Mouse (Mus musculus) testis, adult 2 months (tissue): ENCODE data around the gene Homer2. TPM values are rescaled to one million over a fixed set of nuclear protein-coding genes. Genes with fewer than 3 reads are reported as not detected.

Source experiments
- H3K27ac ChIP-seq: fragments of 200-500 bp; 2 replicates; pipeline ENCODE4 v1.5.1; 2012; ENCODE audit warnings: low read depth, low read length; ENCODE audit not compliant: control insufficient read depth, insufficient read depth
- H3K27me3 ChIP-seq: fragments of 200-500 bp; 2 replicates; pipeline ENCODE4 v1.6.1; 2012; ENCODE audit warnings: mild to moderate bottlenecking, low read length, moderate library complexity; ENCODE audit not compliant: control insufficient read depth, insufficient read depth
- H3K36me3 ChIP-seq: fragments of 200-500 bp; 2 replicates; pipeline ENCODE4 v1.6.1; 2012; ENCODE audit warnings: mild to moderate bottlenecking, low read length; ENCODE audit not compliant: control insufficient read depth, insufficient read depth
- H3K4me1 ChIP-seq: fragments of 200-500 bp; 2 replicates; pipeline ENCODE4 v1.6.1; 2012; ENCODE audit warnings: low read length; ENCODE audit not compliant: control insufficient read depth, insufficient read depth
- H3K4me3 ChIP-seq: fragments of 200-500 bp; 2 replicates; pipeline ENCODE4 v1.5.1; 2012; ENCODE audit warnings: low read depth, mild to moderate bottlenecking, low read length, moderate library complexity, mixed read lengths; ENCODE audit not compliant: control insufficient read depth
- CTCF ChIP-seq: fragments of 200-500 bp; IDR thresholded peaks from 2 replicates; pipeline ENCODE4 v1.5.1; 2012; ENCODE audit warnings: low read depth, mild to moderate bottlenecking, inconsistent platforms, low read length, moderate library complexity; ENCODE audit not compliant: control insufficient read depth, insufficient read depth, insufficient replicate concordance
- POLR2A ChIP-seq: fragments of 200-500 bp; IDR thresholded peaks from 2 replicates; pipeline ENCODE4 v1.6.1; 2012; ENCODE audit warnings: low read depth, mild to moderate bottlenecking, inconsistent platforms, low read length, moderate library complexity; ENCODE audit not compliant: control insufficient read depth
- polyA plus RNA-seq: library from polyadenylated mRNA; depleted of rRNA; stranded (reverse); fragments of >200 nt; gene quantifications from 2 replicates; pipeline ENCODE4 v1.2.3, GENCODE M21; 2012

The Homer2 gene
- polyA plus RNA-seq, 1 experiment: 1.1 TPM

DNA sequence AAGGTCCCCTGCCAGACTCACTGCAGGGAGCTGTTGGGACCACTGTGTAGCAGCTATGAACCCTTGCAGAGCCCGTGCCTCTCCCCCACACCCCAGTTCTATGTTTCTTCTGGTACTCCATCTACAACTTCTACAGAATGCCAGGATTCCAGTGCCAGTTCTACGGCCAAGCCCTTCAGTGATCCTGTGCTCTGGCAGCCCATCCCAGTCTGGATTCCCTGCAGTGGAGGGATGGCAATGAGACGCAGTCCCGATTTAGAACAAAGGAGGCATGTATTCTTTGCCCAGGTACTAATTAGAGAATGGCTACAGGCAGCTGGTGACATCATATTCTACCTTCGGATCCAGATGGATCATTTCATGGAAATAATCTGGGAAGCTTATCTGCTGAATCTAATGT lies 13.9 kb upstream of the Homer2 start:
- no peak for TF ChIP-seq CTCF
- no peak for TF ChIP-seq POLR2A
- no peak overlapping the region for H3K27ac ChIP-seq
- H3K27me3 ChIP-seq: no peaks in the 10 kb centered on the region
- H3K36me3 ChIP-seq: no peaks in the 10 kb centered on the region
- H3K4me1 ChIP-seq: no peaks in the 10 kb centered on the region
- H3K4me3 ChIP-seq: no peak overlapping the region

DNA sequence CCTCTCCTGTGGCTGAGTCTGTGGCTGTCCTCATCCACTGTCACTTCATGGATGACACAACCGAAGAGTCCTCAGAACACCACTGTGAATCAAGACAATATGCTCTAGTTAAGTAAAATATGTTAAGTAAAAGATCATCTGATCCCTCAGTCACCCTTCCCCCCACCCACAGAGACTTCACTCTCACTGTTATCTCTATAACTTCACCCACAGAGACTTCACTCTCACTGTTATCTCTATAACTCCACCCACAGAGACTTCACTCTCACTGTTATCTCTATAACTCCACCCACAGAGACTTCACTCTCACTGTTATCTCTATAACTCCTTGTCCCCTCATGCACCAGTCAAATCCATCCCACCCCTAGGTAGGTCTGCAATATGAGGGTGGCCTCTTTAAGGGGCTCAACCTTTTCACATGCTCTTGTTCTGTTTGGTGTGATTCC lies 11.9 kb upstream of the Homer2 start:
- no peak overlapping the region for H3K4me3 ChIP-seq
- H3K27ac ChIP-seq: no peak overlapping the region
- no peaks in the 10 kb centered on the region for H3K27me3 ChIP-seq
- H3K4me1 ChIP-seq: no peaks in the 10 kb centered on the region
- no peak for TF ChIP-seq CTCF
- TF ChIP-seq POLR2A: no peak
- no peaks in the 10 kb centered on the region for H3K36me3 ChIP-seq

DNA sequence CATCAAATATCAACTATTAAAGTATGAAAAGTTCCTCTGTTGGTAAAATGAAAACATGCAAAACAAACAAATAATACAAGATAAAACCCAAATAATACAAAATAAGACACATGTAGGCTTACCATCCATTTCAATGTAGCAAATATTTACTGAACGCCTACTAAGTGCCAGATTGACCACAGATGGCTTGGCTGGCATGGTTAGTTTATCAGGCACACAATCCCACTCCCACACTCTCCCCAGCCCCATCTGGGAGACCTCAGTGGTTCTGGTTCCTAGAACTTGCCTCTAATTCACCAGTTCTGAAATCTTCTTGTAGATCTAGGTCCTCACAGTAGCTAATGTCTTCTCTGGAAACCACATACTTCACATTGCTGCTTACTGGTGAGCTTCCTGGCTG lies 11.3 kb upstream of the Homer2 start:
- no peaks in the 10 kb centered on the region for H3K4me1 ChIP-seq
- no peak overlapping the region for H3K4me3 ChIP-seq
- no peaks in the 10 kb centered on the region for H3K27me3 ChIP-seq
- no peak for TF ChIP-seq POLR2A
- TF ChIP-seq CTCF: no peak
- no peaks in the 10 kb centered on the region for H3K36me3 ChIP-seq
- H3K27ac ChIP-seq: no peak overlapping the region

DNA sequence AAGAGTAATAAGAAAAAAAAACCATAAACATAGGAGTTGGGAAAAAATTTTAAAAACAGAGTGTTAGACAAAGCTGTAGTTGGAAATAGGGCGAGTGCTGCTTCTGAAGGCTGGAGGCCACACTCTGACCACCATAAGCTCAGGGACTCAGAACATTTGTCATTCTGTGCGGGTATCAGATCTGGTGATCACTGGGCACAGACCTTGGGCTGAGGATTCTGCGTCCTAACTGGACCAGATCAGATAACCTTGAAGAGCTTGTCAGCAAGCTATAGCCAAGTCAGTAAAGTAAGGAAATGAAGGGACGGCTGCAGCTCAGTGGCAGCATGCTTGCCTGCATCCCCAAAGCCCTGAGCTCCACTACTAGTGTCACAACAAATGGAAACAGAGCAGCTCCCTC lies 2.8 kb upstream of the Homer2 start:
- TF ChIP-seq CTCF (no peak), POLR2A (no peak)
- no peaks in the 10 kb centered on the region for H3K27me3 ChIP-seq
- peaks cover 6% of the 10 kb centered on the region for H3K4me1 ChIP-seq
- no peaks in the 10 kb centered on the region for H3K36me3 ChIP-seq
- no peak overlapping the region for H3K27ac ChIP-seq
- H3K4me3 ChIP-seq: no peak overlapping the region

DNA sequence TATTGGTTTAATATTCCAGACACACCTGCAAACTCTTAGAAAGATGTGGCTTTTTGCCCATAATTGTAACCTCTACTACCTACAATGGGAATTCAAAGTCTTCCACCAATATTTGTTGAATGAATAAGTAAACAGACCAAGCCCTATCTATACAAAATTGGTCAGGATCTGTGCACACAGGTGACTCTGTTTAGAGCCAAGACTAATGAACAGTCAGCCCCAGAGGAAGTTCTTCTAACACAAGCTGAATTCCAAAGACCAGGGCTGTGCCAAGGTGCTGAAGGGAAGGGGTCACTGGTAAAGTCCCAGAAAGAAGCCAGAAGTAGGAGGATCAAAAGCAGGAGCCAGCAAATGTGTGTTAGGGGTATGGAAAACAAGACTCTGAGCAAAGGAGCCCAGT lies 838 bp upstream of the Homer2 start:
- peaks cover 6% of the 10 kb centered on the region for H3K4me1 ChIP-seq
- no peaks in the 10 kb centered on the region for H3K27me3 ChIP-seq
- no peaks in the 10 kb centered on the region for H3K36me3 ChIP-seq
- no peak overlapping the region for H3K4me3 ChIP-seq
- TF ChIP-seq CTCF (no peak), POLR2A (no peak)
- no peak overlapping the region for H3K27ac ChIP-seq

DNA sequence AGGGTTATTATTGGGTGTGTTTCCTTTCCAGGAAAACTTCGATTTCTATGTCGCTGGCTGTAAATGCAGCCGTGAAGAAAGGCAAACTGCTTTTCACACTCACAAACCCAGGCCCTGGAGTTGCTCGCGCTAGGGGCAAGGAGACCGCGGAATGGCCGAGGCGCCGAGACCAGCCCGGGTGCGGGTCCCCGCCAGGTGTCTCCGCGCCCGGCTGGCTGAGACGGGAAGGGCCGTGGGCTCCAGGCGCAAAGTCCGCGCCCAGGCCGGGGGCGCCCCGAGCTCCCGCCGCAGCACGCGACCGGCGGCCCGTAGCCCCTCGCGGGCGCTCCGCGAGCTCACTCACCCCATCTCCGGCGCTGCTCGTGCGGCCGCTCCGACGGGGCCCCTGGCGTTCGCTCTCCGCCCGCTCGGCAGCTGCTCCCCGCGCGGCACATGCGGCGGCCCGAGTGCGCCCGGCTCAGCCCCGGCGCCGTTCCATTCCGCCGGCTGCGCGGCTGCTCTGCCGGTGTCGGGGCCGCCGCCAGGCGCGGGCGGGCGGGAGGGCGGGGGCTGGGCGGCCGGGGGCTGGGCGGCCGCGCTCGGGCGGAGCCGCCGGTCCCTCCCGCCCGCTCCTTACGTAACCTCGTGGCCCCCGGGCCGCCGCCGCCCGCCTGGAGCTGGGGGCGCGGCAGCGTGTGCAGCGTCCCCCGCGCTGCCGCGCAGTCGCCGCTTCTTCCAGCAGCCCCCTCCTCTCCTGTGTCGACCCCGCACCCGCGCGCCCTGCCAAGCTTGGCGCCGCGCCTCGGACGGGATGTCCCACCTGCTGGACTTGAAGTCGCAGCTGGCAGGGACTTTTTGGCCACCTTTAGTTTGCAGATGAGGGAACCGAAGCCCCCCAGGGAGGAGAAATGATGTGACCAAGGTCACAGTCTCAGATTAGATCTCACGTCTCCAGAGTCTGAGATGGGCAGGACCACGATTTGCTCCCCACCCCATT lies 623 bp downstream of the Homer2 start:
- no peak for TF ChIP-seq POLR2A
- no peak for TF ChIP-seq CTCF

DNA sequence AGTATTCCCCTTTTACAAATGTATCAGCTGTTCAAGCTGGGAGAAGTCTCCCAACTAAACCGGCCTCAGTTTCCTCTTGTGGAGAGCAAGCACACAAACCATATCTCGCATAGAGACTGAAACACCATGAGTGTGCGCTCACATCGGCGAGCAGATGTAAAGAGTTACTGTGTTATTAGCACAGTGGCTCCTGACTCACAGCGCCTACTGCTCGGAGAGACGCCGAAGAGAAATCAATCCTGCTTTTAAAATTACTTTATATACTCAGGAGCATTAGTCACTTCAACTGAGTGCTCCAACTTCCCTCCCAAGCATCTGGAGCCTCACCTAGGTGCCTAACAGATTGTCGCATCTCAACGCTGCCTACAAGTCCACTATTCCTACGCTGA lies 1.3 kb downstream of the Homer2 start:
- H3K36me3 ChIP-seq: no peaks in the 10 kb centered on the region
- peaks cover 6% of the 10 kb centered on the region for H3K4me1 ChIP-seq
- peak overlapping the region; percentile 67; the same call in 1 of the 2 replicates for H3K4me3 ChIP-seq
- no peaks in the 10 kb centered on the region for H3K27me3 ChIP-seq
- TF ChIP-seq CTCF (no peak), POLR2A (no peak)
- no peak overlapping the region for H3K27ac ChIP-seq

More for the DNA sequence above, 623 bp downstream of the Homer2 start:
- Histone ChIP-seq H3K4me3 (peak overlapping the region; percentile 67), H3K27ac (no peak overlapping the region), H3K4me1 (peaks cover 6% of the 10 kb centered on the region), H3K27me3 (no peaks in the 10 kb centered on the region), H3K36me3 (no peaks in the 10 kb centered on the region)
